Mouse (Mus musculus) heart, embryonic 11.5 days (tissue): ENCODE measurements around the gene Gtf3c6. TPM values are rescaled to one million over a fixed set of nuclear protein-coding genes. Genes with fewer than 3 reads are reported as not detected.
A peak's percentile ranks its signal among the peaks of the same experiment; 100 is the strongest.

Experiments used
- ATAC-seq: fragments of 200-750 bp; cut with Nextera tagmentation; replicated peaks from 2 replicates; pipeline ENCODE4 v1.8.0; 2017; ENCODE audit warnings: moderate library complexity; ENCODE audit not compliant: insufficient number of reproducible peaks, low FRiP score, low TSS enrichment
- H3K27ac ChIP-seq: fragments of 300-500 bp; sonication (generic); 2 replicates; pipeline ENCODE4 v1.5.1; 2014; ENCODE audit warnings: mild to moderate bottlenecking, low read depth, low read length
- H3K27me3 ChIP-seq: fragments of 300-500 bp; sonication (generic); 2 replicates; pipeline ENCODE4 v1.6.1; 2014; ENCODE audit warnings: mild to moderate bottlenecking, low read length, mixed read lengths; ENCODE audit not compliant: control insufficient read depth, insufficient read depth
- H3K36me3 ChIP-seq: fragments of 300-500 bp; sonication (generic); 2 replicates; pipeline ENCODE4 v1.6.1; 2014; ENCODE audit warnings: mild to moderate bottlenecking, low read length, moderate library complexity, mixed read lengths; ENCODE audit not compliant: control insufficient read depth, insufficient read depth
- H3K4me1 ChIP-seq: fragments of 300-500 bp; sonication (generic); 2 replicates; pipeline ENCODE4 v1.6.1; 2014; ENCODE audit warnings: low read length; ENCODE audit not compliant: control insufficient read depth, insufficient read depth
- H3K4me2 ChIP-seq: fragments of 300-500 bp; sonication (generic); 2 replicates; pipeline ENCODE4 v1.6.1; 2014; ENCODE audit warnings: mild to moderate bottlenecking, moderate library complexity
- H3K4me3 ChIP-seq: fragments of 300-500 bp; sonication (generic); 2 replicates; pipeline ENCODE4 v1.5.1; 2014; ENCODE audit warnings: low read depth, low read length
- H3K9ac ChIP-seq: fragments of 300-500 bp; sonication (generic); 2 replicates; pipeline ENCODE4 v1.6.1; 2014; ENCODE audit warnings: mild to moderate bottlenecking, low read depth, low read length, moderate library complexity
- H3K9me3 ChIP-seq: fragments of 300-500 bp; sonication (generic); replicated peaks from 2 replicates; pipeline ENCODE4 v1.6.1; 2016; ENCODE audit warnings: low read length; ENCODE audit not compliant: control insufficient read depth
- WGBS: fragments of 180-500 bp; shearing (Covaris S2); extraction: QIAGEN DNeasy Blood & Tissue Kit; methylation state at CpG from one replicate; pipeline ENCODE4 v1.1.7; 2014; ENCODE audit not compliant: insufficient replicate concordance; 5-methylcytosine and 5-hydroxymethylcytosine counted together
- polyA plus RNA-seq: library from polyadenylated mRNA; unstranded; fragments of >200 nt; fragmentation: Nextera tagmentation; extraction: Ambion mirVana; gene quantifications from 2 replicates; pipeline ENCODE4 v1.2.1, GENCODE M21; 2014

Gene Gtf3c6
- polyA plus RNA-seq, 1 experiment from 2014 or later, result 105 TPM

DNA sequence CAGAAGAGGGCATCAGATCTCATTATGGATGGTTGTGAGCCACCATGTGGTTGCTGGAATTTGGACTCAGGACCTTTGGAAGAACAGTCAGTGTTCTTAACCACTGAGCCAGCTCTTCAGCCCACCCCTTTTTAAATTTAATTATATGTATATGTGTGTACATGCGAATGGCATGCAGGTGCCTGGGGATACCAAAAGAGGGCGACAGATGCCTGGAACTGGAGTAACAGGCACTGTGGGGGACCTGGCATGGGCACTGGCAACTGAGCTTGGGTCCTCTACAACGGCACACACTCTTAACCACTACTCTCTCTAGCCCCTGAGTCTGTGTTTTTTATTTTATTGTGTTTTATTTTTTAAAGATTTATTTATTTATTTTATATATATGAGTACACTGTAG lies 7.0 kb upstream of the Gtf3c6 start:
- ATAC-seq, result no peak
- Histone ChIP-seq H3K4me3 (no peak overlapping the region), H3K4me2 (no peak overlapping the region), H3K4me1 (no peaks in the 10 kb centered on the region), H3K27ac (no peak overlapping the region), H3K36me3 (no peaks in the 10 kb centered on the region), H3K9me3 (no peaks in the 10 kb centered on the region), H3K27me3 (no peaks in the 10 kb centered on the region), H3K9ac (no peak overlapping the region)
- WGBS, result 77% methylated on average over 3 of the region's 3 CpGs

DNA sequence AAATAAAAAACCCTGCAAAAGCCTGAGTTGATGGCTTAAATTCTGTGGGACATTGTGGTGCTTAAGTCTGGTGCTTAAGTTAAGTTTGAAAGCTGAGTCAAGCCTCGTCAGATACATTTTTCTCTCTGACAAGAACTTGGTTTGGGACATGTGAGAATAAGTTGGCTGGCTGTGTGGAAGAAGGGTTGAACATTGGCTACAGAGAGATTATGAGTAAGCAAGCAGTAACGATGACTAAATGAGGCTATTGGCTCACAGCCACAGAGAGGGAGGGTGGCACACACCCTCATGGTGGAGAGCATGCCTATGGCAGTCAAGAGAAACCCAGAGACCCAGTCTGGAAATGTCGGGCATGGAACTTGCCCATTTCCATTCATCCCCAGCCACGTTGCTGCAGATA lies 5.8 kb upstream of the Gtf3c6 start:
- Histone ChIP-seq H3K27me3 (no peaks in the 10 kb centered on the region), H3K27ac (no peak overlapping the region), H3K9ac (no peak overlapping the region), H3K4me1 (no peaks in the 10 kb centered on the region), H3K4me2 (no peak overlapping the region), H3K4me3 (no peak overlapping the region), H3K9me3 (no peaks in the 10 kb centered on the region), H3K36me3 (no peaks in the 10 kb centered on the region)
- ATAC-seq, result no peak
- WGBS, result 81% methylated on average over 4 of the region's 4 CpGs

DNA sequence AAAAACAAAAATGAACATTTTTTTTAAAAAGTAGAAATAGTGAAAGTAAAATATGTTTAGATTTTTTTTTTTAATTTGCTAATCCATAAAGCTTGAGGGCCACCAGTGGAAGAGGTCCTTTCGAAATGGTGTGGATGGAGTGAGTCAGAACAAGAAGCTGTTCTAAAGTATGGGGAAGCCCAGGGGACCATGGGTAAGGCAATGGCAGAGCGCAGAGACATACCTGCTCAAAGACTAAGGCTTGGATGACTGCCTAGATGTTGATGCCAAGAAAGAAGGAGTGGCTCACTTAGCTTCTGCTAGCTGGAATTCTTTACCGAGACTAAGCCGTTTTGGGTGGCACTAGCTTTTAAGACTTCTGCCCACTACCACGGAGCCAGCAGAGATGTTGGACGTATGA lies 4.3 kb upstream of the Gtf3c6 start:
- Histone ChIP-seq H3K9ac (no peak overlapping the region), H3K4me2 (no peak overlapping the region), H3K27me3 (no peaks in the 10 kb centered on the region), H3K4me1 (no peaks in the 10 kb centered on the region), H3K4me3 (no peak overlapping the region), H3K27ac (no peak overlapping the region), H3K9me3 (no peaks in the 10 kb centered on the region), H3K36me3 (no peaks in the 10 kb centered on the region)
- no peak for ATAC-seq
- 77% methylated on average over 6 of the region's 6 CpGs for WGBS

- Histone ChIP-seq H3K4me1 (peaks cover 4% of the 10 kb centered on the region), H3K27me3 (no peaks in the 10 kb centered on the region), H3K27ac (no peak overlapping the region), H3K36me3 (no peaks in the 10 kb centered on the region; the same call in 1 of the 2 replicates), H3K9ac (no peak overlapping the region), H3K4me3 (no peak overlapping the region), H3K4me2 (no peak overlapping the region), H3K9me3 (no peaks in the 10 kb centered on the region)
- WGBS, result 43% methylated on average over 5 of the region's 5 CpGs
- ATAC-seq, result no peak
These were observed 2.4 kb upstream of the Gtf3c6 start for GRCm38 (mm10) chr10:40260305-40260704.

- H3K4me2 ChIP-seq, result peak overlapping the region; percentile 27
- H3K9me3 ChIP-seq, result no peaks in the 10 kb centered on the region
- no peak overlapping the region for H3K27ac ChIP-seq
- H3K36me3 ChIP-seq, result no peaks in the 10 kb centered on the region; the same call in 1 of the 2 replicates
- peaks cover 4% of the 10 kb centered on the region for H3K4me1 ChIP-seq
- H3K27me3 ChIP-seq, result no peaks in the 10 kb centered on the region
- 12% methylated on average over 8 of the region's 8 CpGs for WGBS
- ATAC-seq, result no peak
- no peak overlapping the region for H3K9ac ChIP-seq
- H3K4me3 ChIP-seq, result no peak overlapping the region
These were observed 1.6 kb upstream of the Gtf3c6 start for GRCm38 (mm10) chr10:40259542-40259941.

- ATAC-seq, result no peak
- H3K36me3 ChIP-seq, result peaks cover 2% of the 10 kb centered on the region; the same call in 1 of the 2 replicates
- H3K9ac ChIP-seq, result peak overlapping the region; percentile 90; the same call in 1 of the 2 replicates
- peak overlapping the region; percentile 89 for H3K4me2 ChIP-seq
- H3K4me1 ChIP-seq, result peaks cover 4% of the 10 kb centered on the region
- peak overlapping the region; percentile 95 for H3K27ac ChIP-seq
- peak overlapping the region; percentile 73; the same call in 1 of the 2 replicates for H3K4me3 ChIP-seq
- no peaks in the 10 kb centered on the region for H3K9me3 ChIP-seq
- WGBS, result 7% methylated on average over 5 of the region's 5 CpGs
- no peaks in the 10 kb centered on the region for H3K27me3 ChIP-seq
These were observed 1.1 kb upstream of the Gtf3c6 start for GRCm38 (mm10) chr10:40258976-40259375.

- Histone ChIP-seq H3K27ac (peak overlapping the region; percentile 95), H3K36me3 (peaks cover 6% of the 10 kb centered on the region), H3K9me3 (no peaks in the 10 kb centered on the region), H3K4me2 (peak overlapping the region; percentile 89), H3K4me3 (peak overlapping the region; percentile 73), H3K27me3 (no peaks in the 10 kb centered on the region), H3K4me1 (peaks cover 4% of the 10 kb centered on the region), H3K9ac (peak overlapping the region; percentile 90; the same call in 1 of the 2 replicates)
- peak; percentile 71 for ATAC-seq
- WGBS, result 0% methylated on average over 12 of the region's 12 CpGs
These were observed 576 bp upstream of the Gtf3c6 start for GRCm38 (mm10) chr10:40258401-40258966.

DNA sequence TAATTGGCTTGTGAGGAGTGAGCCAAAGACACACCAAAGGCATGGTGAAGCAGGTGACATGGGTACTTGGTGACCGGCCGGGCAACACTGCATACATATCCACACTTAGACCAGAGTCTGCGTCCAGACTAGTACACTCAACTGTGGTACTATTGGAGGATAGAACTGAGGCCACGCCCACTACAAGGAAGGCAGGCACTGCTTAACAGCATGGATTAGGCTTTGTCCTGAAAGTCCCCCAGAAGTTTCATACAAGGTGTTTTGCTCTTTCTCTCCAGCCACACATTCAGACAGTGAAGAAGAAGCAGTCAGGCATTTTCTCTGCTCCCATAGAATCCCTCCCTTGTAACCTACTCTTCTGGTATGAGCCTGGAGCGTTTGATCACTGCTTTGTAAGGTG lies 1.2 kb downstream of the Gtf3c6 start:
- H3K9me3 ChIP-seq, result no peaks in the 10 kb centered on the region
- 5% methylated on average over 5 of the region's 5 CpGs for WGBS
- H3K9ac ChIP-seq, result peak overlapping the region; percentile 90
- H3K27ac ChIP-seq, result peak overlapping the region; percentile 95
- ATAC-seq, result peak; percentile 71
- peaks cover 4% of the 10 kb centered on the region for H3K4me1 ChIP-seq
- peak overlapping the region; percentile 73 for H3K4me3 ChIP-seq
- peak overlapping the region; percentile 89 for H3K4me2 ChIP-seq
- peaks cover 11% of the 10 kb centered on the region for H3K36me3 ChIP-seq
- no peaks in the 10 kb centered on the region for H3K27me3 ChIP-seq

DNA sequence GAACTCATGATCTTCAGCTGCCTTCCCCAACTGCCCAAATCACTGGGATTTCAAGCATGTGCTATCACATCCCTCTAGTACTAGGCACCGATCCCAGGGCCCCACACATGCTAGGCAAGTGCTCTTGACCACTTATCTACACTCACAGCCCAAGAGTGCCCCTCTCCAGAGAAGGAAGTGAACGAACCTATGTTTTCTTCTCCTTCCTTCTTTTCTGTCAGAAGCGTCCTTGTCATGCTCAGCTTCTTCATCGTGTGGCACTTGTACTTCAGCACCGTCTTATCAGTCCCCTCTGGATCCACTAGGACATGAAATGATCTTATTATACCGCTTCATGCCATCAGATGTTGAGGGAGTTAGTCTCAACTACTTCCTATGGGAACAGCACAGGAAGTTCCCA lies 6.9 kb downstream of the Gtf3c6 start:
- Histone ChIP-seq H3K27ac (no peak overlapping the region), H3K9ac (no peak overlapping the region), H3K4me1 (no peaks in the 10 kb centered on the region), H3K9me3 (no peaks in the 10 kb centered on the region), H3K36me3 (peaks cover 27% of the 10 kb centered on the region), H3K4me2 (no peak overlapping the region), H3K27me3 (no peaks in the 10 kb centered on the region), H3K4me3 (no peak overlapping the region)
- 72% methylated on average over 6 of the region's 6 CpGs for WGBS
- no peak for ATAC-seq
